Mouse (Mus musculus): ENCODE results near the gene Gm9821.

Gm9821 gene

GRCm38 (mm10) chr2:91912616-91913015 lies 32.9 kb upstream of the Gm9821 start:
- Histone ChIP-seq H3K27me3 (ENCODE audit: insufficient read depth, low read length) (no peaks in the 10 kb centered on the region), H3K36me3 (ENCODE audit: insufficient read depth, low read length) (peaks cover 96% of the 10 kb centered on the region), H3K4me1 (replicated peaks; ENCODE audit: low read depth, low read length) (peaks cover 21% of the 10 kb centered on the region), H3K4me3 (replicated peaks; ENCODE audit: low read length) (no peak overlapping the region), H3K9me3 (ENCODE audit: low read length) (no peaks in the 10 kb centered on the region)
- no peak for TF ChIP-seq NANOG (IDR thresholded peaks at IDR 0.05; ENCODE audit: borderline replicate concordance, low read length)
- no peak for TF ChIP-seq CTCF (conservative IDR thresholded peaks at IDR 0.05; ENCODE audit: low read length)
- no peak for TF ChIP-seq POU5F1 (IDR thresholded peaks at IDR 0.05; ENCODE audit: borderline replicate concordance, low read length)

GRCm38 (mm10) chr2:91913328-91914110 lies 32.0 kb upstream of the Gm9821 start:
- Histone ChIP-seq H3K27me3 (ENCODE audit: insufficient read depth, low read length) (no peaks in the 10 kb centered on the region), H3K4me1 (replicated peaks; ENCODE audit: low read depth, low read length) (peaks cover 21% of the 10 kb centered on the region), H3K4me3 (replicated peaks; ENCODE audit: low read length) (no peak overlapping the region), H3K36me3 (ENCODE audit: insufficient read depth, low read length) (peaks cover 99% of the 10 kb centered on the region), H3K9me3 (ENCODE audit: low read length) (no peaks in the 10 kb centered on the region)
- no peak for TF ChIP-seq CTCF (conservative IDR thresholded peaks at IDR 0.05; ENCODE audit: low read length)
- TF ChIP-seq NANOG (IDR thresholded peaks at IDR 0.05; ENCODE audit: borderline replicate concordance, low read length), result no peak
- no peak for TF ChIP-seq POU5F1 (IDR thresholded peaks at IDR 0.05; ENCODE audit: borderline replicate concordance, low read length)

GRCm38 (mm10) chr2:91916346-91916977 lies 29.0 kb upstream of the Gm9821 start:
- H3K4me3 ChIP-seq (replicated peaks; ENCODE audit: low read length), result no peak overlapping the region
- peaks cover 16% of the 10 kb centered on the region for H3K27me3 ChIP-seq (ENCODE audit: insufficient read depth, low read length)
- H3K36me3 ChIP-seq (ENCODE audit: insufficient read depth, low read length), result peaks cover 75% of the 10 kb centered on the region
- TF ChIP-seq NANOG (IDR thresholded peaks at IDR 0.05; ENCODE audit: borderline replicate concordance, low read length) (no peak), POU5F1 (IDR thresholded peaks at IDR 0.05; ENCODE audit: borderline replicate concordance, low read length) (no peak), CTCF (conservative IDR thresholded peaks at IDR 0.05; ENCODE audit: low read length) (no peak)
- H3K9me3 ChIP-seq (ENCODE audit: low read length), result no peaks in the 10 kb centered on the region
- peaks cover 36% of the 10 kb centered on the region for H3K4me1 ChIP-seq (replicated peaks; ENCODE audit: low read depth, low read length)

- Histone ChIP-seq H3K36me3 (ENCODE audit: insufficient read depth, low read length) (peaks cover 69% of the 10 kb centered on the region), H3K4me3 (replicated peaks; ENCODE audit: low read length) (no peak overlapping the region), H3K9me3 (ENCODE audit: low read length) (no peaks in the 10 kb centered on the region), H3K27me3 (ENCODE audit: insufficient read depth, low read length) (peaks cover 23% of the 10 kb centered on the region), H3K4me1 (replicated peaks; ENCODE audit: low read depth, low read length) (peaks cover 33% of the 10 kb centered on the region)
- TF ChIP-seq NANOG (IDR thresholded peaks at IDR 0.05; ENCODE audit: borderline replicate concordance, low read length), result no peak
- TF ChIP-seq POU5F1 (IDR thresholded peaks at IDR 0.05; ENCODE audit: borderline replicate concordance, low read length), result no peak
- TF ChIP-seq CTCF (conservative IDR thresholded peaks at IDR 0.05; ENCODE audit: low read length), result no peak
Measured at GRCm38 (mm10) chr2:91917096-91917495, 28.4 kb upstream of the Gm9821 start.

- TF ChIP-seq CTCF (conservative IDR thresholded peaks at IDR 0.05; ENCODE audit: low read length) (no peak), POU5F1 (IDR thresholded peaks at IDR 0.05; ENCODE audit: borderline replicate concordance, low read length) (no peak), NANOG (IDR thresholded peaks at IDR 0.05; ENCODE audit: borderline replicate concordance, low read length) (no peak)
- Histone ChIP-seq H3K27me3 (ENCODE audit: insufficient read depth, low read length) (peaks cover 52% of the 10 kb centered on the region), H3K36me3 (ENCODE audit: insufficient read depth, low read length) (peaks cover 38% of the 10 kb centered on the region), H3K9me3 (ENCODE audit: low read length) (no peaks in the 10 kb centered on the region), H3K4me3 (replicated peaks; ENCODE audit: low read length) (no peak overlapping the region), H3K4me1 (replicated peaks; ENCODE audit: low read depth, low read length) (peaks cover 47% of the 10 kb centered on the region)
Measured at GRCm38 (mm10) chr2:91920130-91920529, 25.4 kb upstream of the Gm9821 start.

GRCm38 (mm10) chr2:91921181-91921789 lies 24.2 kb upstream of the Gm9821 start:
- Histone ChIP-seq H3K4me1 (replicated peaks; ENCODE audit: low read depth, low read length) (peaks cover 58% of the 10 kb centered on the region), H3K9me3 (ENCODE audit: low read length) (no peaks in the 10 kb centered on the region), H3K27me3 (ENCODE audit: insufficient read depth, low read length) (peaks cover 64% of the 10 kb centered on the region), H3K4me3 (replicated peaks; ENCODE audit: low read length) (peak overlapping the region; percentile 83), H3K36me3 (ENCODE audit: insufficient read depth, low read length) (peaks cover 27% of the 10 kb centered on the region)
- no peak for TF ChIP-seq CTCF (conservative IDR thresholded peaks at IDR 0.05; ENCODE audit: low read length)
- no peak for TF ChIP-seq POU5F1 (IDR thresholded peaks at IDR 0.05; ENCODE audit: borderline replicate concordance, low read length)
- no peak for TF ChIP-seq NANOG (IDR thresholded peaks at IDR 0.05; ENCODE audit: borderline replicate concordance, low read length)

- peak overlapping the region; percentile 83 for H3K4me3 ChIP-seq (replicated peaks; ENCODE audit: low read length)
- TF ChIP-seq NANOG (IDR thresholded peaks at IDR 0.05; ENCODE audit: borderline replicate concordance, low read length), result no peak
- TF ChIP-seq CTCF (conservative IDR thresholded peaks at IDR 0.05; ENCODE audit: low read length), result peak; percentile 37
- TF ChIP-seq POU5F1 (IDR thresholded peaks at IDR 0.05; ENCODE audit: borderline replicate concordance, low read length), result no peak
- peaks cover 20% of the 10 kb centered on the region for H3K36me3 ChIP-seq (ENCODE audit: insufficient read depth, low read length)
- peaks cover 71% of the 10 kb centered on the region for H3K27me3 ChIP-seq (ENCODE audit: insufficient read depth, low read length)
- H3K4me1 ChIP-seq (replicated peaks; ENCODE audit: low read depth, low read length), result peaks cover 64% of the 10 kb centered on the region
- H3K9me3 ChIP-seq (ENCODE audit: low read length), result no peaks in the 10 kb centered on the region
Measured at GRCm38 (mm10) chr2:91921790-91922570, 23.5 kb upstream of the Gm9821 start.

Data from E14TG2a.4 (cell line).